Mouse (Mus musculus): Measurements from ENCODE around the gene Fbxl22. TPM values are rescaled to one million over a fixed set of nuclear protein-coding genes. Genes with fewer than 3 reads are reported as not detected.

The Fbxl22 gene
- under 1 TPM; 0.24 to 0.46 TPM for total RNA-seq (2021)

DNA sequence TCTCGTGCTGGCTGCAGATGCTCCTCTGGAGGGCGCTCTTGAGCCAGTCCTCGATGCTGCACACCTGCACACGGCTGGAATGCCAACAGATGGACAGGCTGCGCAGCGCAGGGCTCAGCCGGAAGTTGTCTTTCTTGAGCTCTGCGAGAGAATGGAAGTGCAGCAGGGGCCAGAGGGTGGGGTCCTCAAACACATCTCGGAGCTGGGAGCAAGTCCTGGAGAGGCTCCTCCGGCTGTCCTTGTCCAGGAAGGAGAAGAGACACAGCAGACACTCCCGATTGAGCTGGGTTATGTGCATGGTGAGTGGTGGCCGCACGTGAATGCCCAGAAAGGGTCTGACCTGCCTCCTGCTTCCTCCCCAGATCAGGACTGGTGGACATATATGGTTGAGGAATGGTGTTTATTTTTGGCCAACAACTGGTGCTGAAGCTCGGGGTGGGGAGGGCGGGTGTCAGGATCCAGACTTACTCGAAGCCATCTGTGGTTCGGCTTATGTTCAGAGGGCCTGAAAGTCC, at the start of gene Fbxl22:
TSS of gene Fbxl22 (minus strand) at position 338 of the 515 bp plus-strand sequence.
- intact Hi-C loops (cut with DNase I) = loop anchor here (5.0 to 10.0 kb wide), 2 partner anchors 318 to 460 kb away; partner anchors contain the start of genes Aph1c and Lactb
- peak; percentile 55 for DNase-seq

- intact Hi-C loops (cut with DNase I) = no loop called here
Observed at GRCm38 (mm10) chr9:66562215-66562614, 47.8 kb upstream of the Fbxl22 start.

GRCm38 (mm10) chr9:66561496-66561895, 47.1 kb upstream of the Fbxl22 start:
- DNase-seq = no peak
- intact Hi-C loops (cut with DNase I) = no loop called here

More at GRCm38 (mm10) chr9:66562215-66562614, 47.8 kb upstream of the Fbxl22 start:
- no peak for DNase-seq

GRCm38 (mm10) chr9:66560728-66561127, 46.3 kb upstream of the Fbxl22 start:
- DNase-seq = no peak
- intact Hi-C loops (cut with DNase I) = no loop called here

DNA sequence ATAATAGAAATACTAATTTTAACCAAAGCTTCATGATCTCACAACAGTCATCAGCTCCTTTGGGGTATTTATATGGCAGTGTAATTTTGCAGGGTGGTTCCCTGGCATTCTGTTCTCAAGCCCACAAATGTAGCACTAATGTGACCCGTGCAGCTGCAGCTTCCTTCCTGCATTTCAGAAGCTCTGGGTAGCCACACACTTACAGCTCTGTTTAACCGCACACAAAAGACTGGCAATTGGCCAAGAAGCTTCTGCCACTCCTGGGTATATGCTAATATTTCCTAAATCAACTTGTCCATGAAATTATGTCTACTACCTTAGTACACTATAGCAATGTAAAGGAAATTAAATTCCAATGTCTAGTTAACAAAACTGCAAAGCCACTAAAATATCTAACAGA, 45.9 kb upstream of the Fbxl22 start:
- intact Hi-C loops (cut with DNase I) = no loop called here

DNA sequence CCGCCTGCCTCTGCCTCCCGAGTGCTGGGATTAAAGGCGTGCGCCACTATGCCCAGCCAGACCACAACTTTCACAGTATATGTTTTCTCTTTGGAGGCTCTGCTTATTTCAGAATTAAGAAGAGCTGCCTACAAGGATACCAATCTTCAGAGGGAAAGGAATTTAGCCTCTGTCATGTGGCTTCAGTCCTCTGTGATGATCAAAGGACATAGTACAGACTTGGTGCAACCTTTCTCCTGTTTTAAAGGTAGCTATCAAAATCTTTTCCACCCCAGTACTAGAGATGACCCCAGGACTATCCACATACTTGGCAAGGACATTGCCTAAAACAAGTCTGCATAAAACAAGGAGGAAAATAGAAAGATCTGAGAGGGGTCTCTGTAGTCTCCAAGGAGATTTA, 44.6 kb upstream of the Fbxl22 start:
- intact Hi-C loops (cut with DNase I) = no loop called here
- no peak for DNase-seq

More for the DNA sequence above, 45.9 kb upstream of the Fbxl22 start:
- peak; percentile 29 for DNase-seq

DNA sequence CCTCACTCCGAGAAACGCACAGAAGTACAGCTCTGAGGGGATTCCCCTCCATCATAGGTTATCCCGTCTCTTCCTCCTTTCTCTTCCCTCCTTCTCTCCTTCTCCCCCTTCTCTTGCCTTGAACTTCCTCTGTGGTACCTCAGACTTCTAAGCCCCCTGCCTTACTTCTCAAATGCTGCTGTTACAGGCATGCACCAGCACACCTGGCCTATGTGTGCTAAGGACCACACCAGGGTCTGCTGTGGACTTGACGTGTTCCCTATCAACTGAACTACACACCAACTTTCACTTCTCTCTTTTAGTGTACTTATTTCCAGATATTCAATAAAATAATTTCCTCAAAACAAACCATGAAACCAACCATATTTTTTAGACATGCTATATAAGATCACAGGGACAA, 28.4 kb upstream of the Fbxl22 start:
- no peak for DNase-seq
- intact Hi-C loops (cut with DNase I) = no loop called here

GRCm38 (mm10) chr9:66521595-66521994, 7.2 kb upstream of the Fbxl22 start:
- intact Hi-C loops (cut with DNase I) = no loop called here
- DNase-seq = no peak

DNA sequence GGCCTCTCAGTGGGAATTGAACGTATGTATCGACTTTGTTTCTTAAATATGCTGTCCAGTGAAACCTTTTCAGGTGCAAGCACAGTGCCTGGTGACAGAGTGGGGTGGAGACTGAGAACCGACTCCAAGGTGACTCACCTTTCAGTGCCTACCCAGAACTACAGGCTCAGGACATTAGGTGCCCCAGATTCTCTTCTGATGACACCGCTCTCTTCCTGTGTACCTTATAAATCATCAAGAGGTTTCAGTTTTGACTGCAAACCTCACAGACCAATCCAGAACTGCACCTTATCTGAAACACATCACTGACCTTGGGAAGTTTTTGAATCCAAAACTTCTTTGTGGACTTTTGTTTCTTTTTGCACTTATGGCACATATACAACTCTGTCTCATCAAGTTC, 5.9 kb upstream of the Fbxl22 start:
- DNase-seq = no peak
- intact Hi-C loops (cut with DNase I) = no loop called here

GRCm38 (mm10) chr9:66518901-66519300, 4.5 kb upstream of the Fbxl22 start:
- DNase-seq = no peak
- intact Hi-C loops (cut with DNase I) = loop anchor here (5.0 to 10.0 kb wide), 2 partner anchors 268 to 456 kb away; partner anchors contain the start of gene Lactb

DNA sequence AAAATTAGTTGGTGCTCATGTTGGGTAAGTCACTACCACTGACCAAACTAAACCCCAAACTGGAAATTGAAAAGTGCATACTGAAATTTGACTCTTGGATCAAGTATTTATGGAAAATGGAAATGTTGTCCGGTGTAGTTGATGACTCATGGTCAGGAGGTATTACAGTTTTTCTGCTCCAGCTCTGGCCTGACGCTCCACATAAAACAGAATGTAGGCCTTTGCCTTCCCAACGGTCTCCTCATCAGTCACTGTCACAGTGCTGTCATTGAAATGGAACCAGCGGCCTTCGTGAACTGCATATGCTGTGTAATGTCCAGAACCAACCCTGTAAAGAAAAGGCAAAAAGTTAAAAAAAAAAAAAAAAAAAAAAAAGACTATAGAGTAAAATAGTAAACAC, 3.9 kb upstream of the Fbxl22 start:
- intact Hi-C loops (cut with DNase I) = loop anchor here (5.0 to 10.0 kb wide), 2 partner anchors 269 to 457 kb away; partner anchors contain the start of gene Lactb
- DNase-seq = no peak

DNA sequence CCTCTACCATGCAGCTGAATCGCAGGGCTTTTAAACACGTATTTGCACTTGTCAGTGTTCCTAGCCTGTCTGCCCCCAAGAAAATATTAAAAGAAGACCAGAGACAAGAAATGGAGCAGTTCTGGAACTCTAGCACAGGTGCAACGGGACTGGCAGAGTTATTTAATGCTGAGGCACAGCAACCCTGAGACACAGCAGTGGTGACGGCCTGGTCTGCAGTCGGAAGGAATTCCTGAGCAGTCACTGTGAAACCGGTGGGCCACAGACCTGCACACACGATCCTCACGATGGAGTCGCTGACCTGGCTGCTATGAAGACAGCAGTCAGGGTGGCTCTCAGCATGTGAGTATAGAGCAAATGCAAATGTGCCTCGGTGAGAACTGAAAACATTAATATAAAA, 3.4 kb upstream of the Fbxl22 start:
- intact Hi-C loops (cut with DNase I) = loop anchor here (5.0 to 10.0 kb wide), 2 partner anchors 270 to 457 kb away; partner anchors contain the start of gene Lactb

DNA sequence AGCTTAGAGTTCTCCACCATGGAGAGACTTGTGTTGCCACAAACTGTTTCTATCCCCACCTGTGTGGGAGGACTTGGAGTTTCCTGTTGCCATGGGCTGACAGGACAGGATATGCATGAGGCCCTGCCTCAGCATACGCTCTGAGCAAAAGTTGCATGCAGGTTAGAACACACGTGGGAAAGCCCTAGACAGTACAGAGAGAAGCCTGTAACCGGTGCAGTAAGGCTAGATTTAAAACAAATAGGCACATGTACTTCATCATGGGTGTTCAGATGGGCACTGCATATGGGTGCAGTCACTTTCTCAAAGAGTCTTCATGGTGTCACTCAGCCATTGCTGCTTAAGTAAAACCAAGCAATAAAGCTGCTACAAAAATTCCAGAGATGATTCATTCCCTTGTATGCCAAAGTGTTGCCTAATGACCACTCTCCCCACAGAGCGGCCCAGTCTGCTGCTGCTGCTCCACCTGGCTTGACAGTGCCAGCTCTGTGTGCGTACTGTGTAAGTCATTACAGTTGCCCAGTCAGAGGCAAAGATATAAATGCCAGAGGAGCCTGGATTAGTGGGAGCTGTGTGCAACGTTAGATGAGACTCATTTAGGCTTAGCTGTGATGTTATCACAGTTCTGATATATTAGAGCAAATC, 2.0 kb upstream of the Fbxl22 start:
- no peak for DNase-seq
- intact Hi-C loops (cut with DNase I) = loop anchor here (5.0 to 10.0 kb wide), 2 partner anchors 271 to 458 kb away; partner anchors contain the start of gene Lactb

More for the DNA sequence above, 3.4 kb upstream of the Fbxl22 start:
- no peak for DNase-seq

DNA sequence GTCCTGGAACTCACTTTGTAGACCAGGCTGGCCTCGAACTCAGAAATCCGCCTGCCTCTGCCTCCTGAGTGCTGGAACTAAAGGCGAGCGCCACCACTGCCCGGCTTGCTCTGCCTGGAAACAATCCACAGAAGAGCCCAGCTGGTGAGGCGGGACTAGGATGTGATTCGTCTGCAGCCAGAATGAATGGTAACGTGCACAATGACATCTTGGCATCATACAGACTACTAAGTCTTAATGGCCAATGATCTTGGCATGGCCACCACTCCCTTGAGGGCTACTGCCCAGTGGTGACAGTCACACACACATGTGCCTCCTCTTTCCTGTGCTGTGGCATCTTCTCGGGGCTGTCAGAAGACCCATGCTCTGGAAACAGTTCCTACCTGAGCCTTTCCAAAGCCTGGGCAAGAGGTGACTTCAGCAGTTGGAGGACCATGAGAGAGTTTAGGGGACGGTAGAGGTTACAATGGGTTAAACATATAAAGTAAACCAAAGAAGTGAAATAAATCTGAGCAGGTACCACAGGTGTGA, 1.4 kb upstream of the Fbxl22 start:
- no peak for DNase-seq
- intact Hi-C loops (cut with DNase I) = loop anchor here (5.0 to 10.0 kb wide), 2 partner anchors 272 to 459 kb away; partner anchors contain the start of gene Lactb

DNA sequence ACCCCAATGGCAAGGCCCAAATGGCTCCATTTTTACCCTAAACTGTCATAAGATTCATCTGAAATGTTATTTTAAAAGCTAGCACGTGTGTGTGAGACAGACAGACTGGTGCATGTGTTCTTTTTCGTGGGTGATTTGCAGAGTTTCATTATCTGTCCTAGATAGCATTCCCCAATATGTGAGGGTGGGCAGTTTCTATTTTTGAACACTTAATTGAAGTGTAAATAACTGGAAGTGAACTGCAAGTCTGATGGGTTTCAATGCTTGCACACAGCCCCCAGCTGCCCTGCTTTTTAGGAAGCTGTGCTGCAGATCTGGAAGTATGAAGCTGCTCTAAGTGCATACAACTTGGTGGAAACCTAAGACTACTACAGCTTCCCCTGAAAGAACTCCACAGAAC, 722 bp upstream of the Fbxl22 start:
- DNase-seq = no peak
- intact Hi-C loops (cut with DNase I) = loop anchor here (5.0 to 10.0 kb wide), 2 partner anchors 272 to 460 kb away; partner anchors contain the start of gene Lactb

DNA sequence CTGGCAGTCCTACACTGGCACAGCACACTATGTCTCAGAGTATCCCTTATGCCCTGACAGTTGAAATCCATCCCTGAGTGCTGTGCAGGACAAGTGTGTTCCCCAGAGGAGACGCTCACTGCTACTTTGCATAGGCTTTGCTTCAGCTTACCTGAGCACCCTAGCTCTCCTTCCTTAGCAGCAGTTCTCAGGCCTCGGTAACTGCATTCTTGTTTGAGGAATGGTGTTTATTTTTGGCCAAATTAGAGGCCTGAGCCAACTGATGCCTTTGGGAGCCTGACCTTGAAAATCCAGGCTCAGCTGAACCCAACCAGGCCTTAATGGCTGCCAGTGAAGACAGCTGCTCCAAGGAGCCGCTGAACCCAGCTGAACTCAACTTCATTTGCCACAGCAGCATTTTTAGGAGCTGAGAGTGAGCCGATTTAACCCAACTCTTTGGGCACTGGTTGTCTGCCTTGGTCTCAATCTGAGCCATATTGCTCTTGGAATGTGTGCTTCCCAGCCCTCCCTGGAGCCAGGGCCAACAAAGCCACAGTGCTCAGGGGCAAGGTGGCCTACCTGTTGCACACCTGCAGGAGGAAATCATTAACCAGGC, 635 bp downstream of the Fbxl22 start:
- intact Hi-C loops (cut with DNase I) = loop anchor here (5.0 to 10.0 kb wide), 2 partner anchors 319 to 461 kb away; partner anchors contain the start of genes Aph1c and Lactb
- no peak for DNase-seq

- DNase-seq = no peak
- intact Hi-C loops (cut with DNase I) = loop anchor here (5.0 to 10.0 kb wide), 2 partner anchors 319 to 462 kb away; partner anchors contain the start of genes Aph1c and Lactb
Observed at GRCm38 (mm10) chr9:66513150-66513549, 1.2 kb downstream of the Fbxl22 start.

DNA sequence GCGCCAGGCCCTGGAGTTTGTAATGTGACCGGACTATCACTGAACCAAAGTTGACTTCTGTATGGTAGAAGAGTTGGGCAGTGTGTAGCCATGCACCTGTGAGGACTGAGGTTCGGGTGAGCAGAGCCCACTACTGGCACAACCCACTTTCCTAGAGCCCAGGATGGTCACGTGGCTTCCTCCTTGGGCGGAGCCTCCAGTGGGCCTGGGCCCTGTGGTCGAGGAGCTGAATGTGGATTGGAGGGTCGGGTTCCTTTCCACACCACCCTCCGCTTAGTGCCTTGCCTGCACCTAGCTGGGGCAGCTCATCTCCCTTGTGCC, 2.1 kb downstream of the Fbxl22 start:
- intact Hi-C loops (cut with DNase I) = loop anchor here (5.0 to 10.0 kb wide), 2 partner anchors 320 to 462 kb away; partner anchors contain the start of genes Aph1c and Lactb
- peak; percentile 87 for DNase-seq

DNA sequence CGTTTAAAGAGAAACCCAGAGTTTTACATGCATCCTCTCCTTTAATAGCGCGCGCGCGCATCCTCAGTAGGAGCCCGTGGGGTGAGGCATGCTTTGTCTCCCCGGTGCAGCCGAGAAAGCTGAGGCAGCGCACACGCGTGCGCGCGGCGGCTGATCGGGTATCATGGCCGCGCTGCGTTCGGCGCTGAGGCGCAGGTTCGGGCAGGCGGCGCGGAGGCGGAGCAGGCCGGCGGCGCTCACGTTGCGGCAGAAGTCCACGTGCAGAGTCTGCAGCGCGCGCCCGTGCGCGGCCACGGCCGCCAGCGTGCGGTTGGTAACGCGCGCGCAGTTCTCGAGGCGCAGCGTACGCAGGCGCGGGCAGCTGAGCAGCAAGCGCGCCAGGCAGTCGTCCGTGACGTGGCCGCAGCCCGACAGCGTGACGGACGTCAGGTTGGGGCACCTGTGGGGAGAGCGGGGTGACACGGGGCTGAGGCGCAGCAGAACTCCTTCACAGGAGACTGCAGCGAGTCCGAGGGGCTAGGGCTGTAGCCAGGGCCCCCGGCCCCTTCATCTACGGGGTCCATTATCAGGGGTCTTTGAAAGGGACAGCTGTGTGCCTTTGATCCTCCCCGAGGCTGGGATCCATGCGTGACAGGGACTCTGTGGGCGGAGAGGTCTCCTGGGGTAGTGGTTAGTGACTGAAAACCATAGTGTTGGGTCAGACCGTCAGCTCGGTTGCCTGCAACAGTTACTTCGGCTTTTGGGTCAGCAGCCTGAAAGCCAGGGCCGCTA, 2.6 kb downstream of the Fbxl22 start:
- peak; percentile 95 for DNase-seq
- intact Hi-C loops (cut with DNase I) = loop anchor here (5.0 to 10.0 kb wide), 2 partner anchors 321 to 463 kb away; partner anchors contain the start of genes Aph1c and Lactb

DNA sequence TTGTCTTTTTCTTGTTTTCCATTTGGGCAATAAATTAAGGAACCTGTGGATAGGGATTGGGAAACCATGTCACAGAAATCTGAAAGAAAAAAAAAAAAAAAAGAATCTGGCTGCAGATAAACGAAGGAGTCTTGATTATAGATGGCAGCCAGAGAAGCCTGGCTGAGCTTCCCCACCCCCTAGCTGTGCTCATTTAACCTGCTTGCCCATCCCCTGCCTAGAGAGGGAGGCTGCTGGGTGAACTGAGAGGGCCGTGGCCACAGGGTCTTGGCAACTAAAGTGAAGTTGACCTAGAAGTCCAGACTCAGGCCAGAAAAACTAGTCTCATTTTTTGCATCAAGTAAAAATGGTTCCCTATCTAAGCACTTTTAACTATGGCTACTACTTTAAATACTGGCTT, 3.4 kb downstream of the Fbxl22 start:
- peak; percentile 53 for DNase-seq
- intact Hi-C loops (cut with DNase I) = loop anchor here (5.0 to 10.0 kb wide), 2 partner anchors 321 to 464 kb away; partner anchors contain the start of genes Aph1c and Lactb
